Mouse (Mus musculus) frontal cortex, postnatal 14 days (tissue): ENCODE data around the gene Defb25.

Experiments
- DNase-seq, 2 experiments: peaks; one replicate each; pipeline ENCODE4 v3.0.0; 2022; ENCODE audit warnings: low spot score in 2 of 2

The Defb25 gene

DNA sequence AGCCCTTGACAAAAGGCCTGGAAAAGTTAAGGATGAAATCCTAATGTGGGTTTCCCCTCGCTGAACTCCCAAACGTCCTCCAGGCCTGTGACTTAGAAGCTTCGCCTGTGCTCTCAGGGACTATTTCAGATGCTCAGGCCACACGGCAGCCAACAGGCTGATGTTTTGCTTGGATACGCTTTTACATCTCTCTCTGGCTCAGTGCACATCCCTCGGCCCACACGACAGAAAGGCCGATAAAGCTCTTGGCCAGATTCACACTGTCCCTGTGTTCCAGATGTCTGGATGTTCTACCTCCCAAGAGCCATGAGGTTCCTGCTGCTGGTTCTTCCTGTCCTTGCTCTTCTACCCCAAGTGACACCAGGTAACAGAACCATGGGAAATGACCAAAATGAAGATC lies 49.4 kb downstream of the Defb25 start:
- no peak for DNase-seq
